Mouse (Mus musculus) E14TG2a.4 (cell line): ENCODE measurements around the gene Pcca.
A peak's percentile ranks its signal among the peaks of the same experiment; 100 is the strongest.

Experiments used
- H3K27me3 ChIP-seq: 2 replicates; pipeline ENCODE4 v1.6.1; 2014; ENCODE audit warnings: low read length, control low read depth; ENCODE audit not compliant: insufficient read depth
- H3K36me3 ChIP-seq: 2 replicates; pipeline ENCODE4 v1.6.1; 2014; ENCODE audit warnings: low read length, control low read depth; ENCODE audit not compliant: insufficient read depth
- H3K4me1 ChIP-seq: replicated peaks from 2 replicates; pipeline ENCODE4 v1.6.1; 2014; ENCODE audit warnings: low read depth, low read length, control low read depth
- H3K4me3 ChIP-seq: replicated peaks from 2 replicates; pipeline ENCODE4 v1.5.1; 2014; ENCODE audit warnings: mild to moderate bottlenecking, low read length
- H3K9me3 ChIP-seq: 2 replicates; pipeline ENCODE4 v1.6.1; 2014; ENCODE audit warnings: low read length, control low read depth
- CTCF ChIP-seq: conservative IDR thresholded peaks from 2 replicates; pipeline ENCODE4 v1.5.1; 2014; ENCODE audit warnings: low read length
- NANOG ChIP-seq: IDR thresholded peaks from 2 replicates; pipeline ENCODE4 v1.6.1; 2014; ENCODE audit warnings: borderline replicate concordance, low read length, mixed read lengths
- POU5F1 ChIP-seq: IDR thresholded peaks from 2 replicates; pipeline ENCODE4 v1.6.1; 2014; ENCODE audit warnings: low read length, borderline replicate concordance

Pcca gene

DNA sequence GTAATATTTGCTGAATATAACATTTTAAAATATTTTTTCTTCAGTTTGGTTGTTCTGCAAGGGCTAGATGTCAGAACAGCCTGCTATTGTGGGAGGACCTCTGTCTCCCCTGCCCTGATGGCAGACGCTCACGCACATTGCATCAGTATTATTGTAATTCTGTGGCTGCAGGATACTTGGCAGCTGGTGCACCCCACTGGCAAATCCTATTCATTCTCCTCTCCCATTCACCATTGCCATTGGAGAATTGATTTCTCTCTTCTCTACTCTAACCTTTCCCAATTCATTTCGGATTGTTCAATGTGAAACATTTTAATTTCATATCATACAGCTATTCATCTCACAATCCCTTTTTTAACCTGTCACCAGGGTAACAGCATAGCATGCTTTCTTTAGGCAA lies 186.9 kb downstream of the Pcca start:
- Histone ChIP-seq H3K4me3 (no peak overlapping the region), H3K9me3 (no peaks in the 10 kb centered on the region), H3K36me3 (no peaks in the 10 kb centered on the region), H3K27me3 (no peaks in the 10 kb centered on the region), H3K4me1 (no peaks in the 10 kb centered on the region)
- TF ChIP-seq POU5F1 (no peak), NANOG (no peak), CTCF (no peak)

- no peaks in the 10 kb centered on the region for H3K36me3 ChIP-seq
- no peak overlapping the region for H3K4me3 ChIP-seq
- H3K27me3 ChIP-seq, result no peaks in the 10 kb centered on the region
- no peaks in the 10 kb centered on the region for H3K4me1 ChIP-seq
- TF ChIP-seq CTCF (no peak), POU5F1 (no peak), NANOG (no peak)
- H3K9me3 ChIP-seq, result no peaks in the 10 kb centered on the region
These were observed 187.6 kb downstream of the Pcca start for GRCm38 (mm10) chr14:122721750-122722149.

- H3K27me3 ChIP-seq, result no peaks in the 10 kb centered on the region
- no peak overlapping the region for H3K4me3 ChIP-seq
- no peaks in the 10 kb centered on the region for H3K4me1 ChIP-seq
- H3K36me3 ChIP-seq, result no peaks in the 10 kb centered on the region
- TF ChIP-seq CTCF, result no peak
- TF ChIP-seq POU5F1, result no peak
- no peak for TF ChIP-seq NANOG
- no peaks in the 10 kb centered on the region for H3K9me3 ChIP-seq
These were observed 192.3 kb downstream of the Pcca start for GRCm38 (mm10) chr14:122726456-122726855.

DNA sequence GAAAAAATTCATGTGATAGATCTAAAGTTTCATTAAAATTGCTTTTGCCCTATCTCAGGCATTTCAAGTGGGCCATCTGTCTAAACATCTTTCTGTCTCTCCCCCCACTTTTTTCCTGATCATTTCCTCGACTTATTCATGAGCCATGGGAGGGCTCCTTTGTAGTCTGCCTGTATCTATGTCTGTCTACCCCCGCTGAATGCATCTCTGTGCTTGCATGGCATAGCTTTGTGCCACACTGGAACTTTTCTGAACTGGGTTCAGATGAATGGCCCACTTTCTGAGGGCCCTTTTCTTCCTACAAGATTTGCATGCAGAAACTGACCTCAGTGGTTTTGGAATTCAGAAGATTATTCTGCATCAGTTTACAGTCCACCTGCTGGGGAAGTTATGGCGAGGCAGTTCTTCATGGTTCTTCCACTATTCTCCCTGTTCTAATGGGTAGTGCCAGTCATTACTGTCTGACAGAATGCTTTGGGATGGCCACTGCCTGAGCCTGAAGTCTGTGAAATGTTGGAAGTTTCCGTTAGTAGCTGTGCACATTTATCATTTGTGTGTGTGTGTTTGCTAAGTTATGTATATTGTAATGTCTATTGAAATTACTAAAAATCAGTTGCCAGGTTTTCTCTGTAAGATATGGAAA lies 195.4 kb downstream of the Pcca start:
- Histone ChIP-seq H3K4me1 (no peaks in the 10 kb centered on the region), H3K4me3 (no peak overlapping the region), H3K9me3 (no peaks in the 10 kb centered on the region), H3K27me3 (no peaks in the 10 kb centered on the region), H3K36me3 (no peaks in the 10 kb centered on the region)
- no peak for TF ChIP-seq NANOG
- TF ChIP-seq CTCF, result no peak
- no peak for TF ChIP-seq POU5F1

GRCm38 (mm10) chr14:122730921-122731551 lies 196.9 kb downstream of the Pcca start:
- no peaks in the 10 kb centered on the region for H3K4me1 ChIP-seq
- H3K9me3 ChIP-seq, result no peaks in the 10 kb centered on the region
- TF ChIP-seq POU5F1 (no peak), NANOG (no peak), CTCF (no peak)
- H3K36me3 ChIP-seq, result no peaks in the 10 kb centered on the region
- no peak overlapping the region for H3K4me3 ChIP-seq
- no peaks in the 10 kb centered on the region for H3K27me3 ChIP-seq

DNA sequence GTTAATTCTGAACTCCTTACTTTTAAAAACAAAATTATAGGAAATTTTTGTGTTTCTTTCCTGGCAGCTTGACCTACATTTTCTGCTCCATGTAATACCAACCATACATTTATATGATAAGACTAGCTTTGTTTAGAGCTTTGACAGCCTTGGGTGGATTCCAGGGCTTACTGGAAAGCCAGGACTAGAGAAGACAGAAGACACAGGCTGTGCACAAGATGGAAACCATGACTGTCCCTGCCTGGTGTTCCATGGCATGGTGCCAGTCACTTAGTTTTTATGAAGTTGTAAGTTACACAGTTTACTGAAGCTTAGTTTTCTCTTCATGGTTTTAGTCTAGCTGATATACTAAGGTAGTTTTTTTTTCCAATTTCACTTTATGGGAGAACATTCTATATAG lies 202.7 kb downstream of the Pcca start:
- Histone ChIP-seq H3K4me3 (no peak overlapping the region), H3K4me1 (no peaks in the 10 kb centered on the region), H3K9me3 (no peaks in the 10 kb centered on the region), H3K36me3 (no peaks in the 10 kb centered on the region), H3K27me3 (no peaks in the 10 kb centered on the region)
- no peak for TF ChIP-seq NANOG
- no peak for TF ChIP-seq POU5F1
- no peak for TF ChIP-seq CTCF

GRCm38 (mm10) chr14:122747860-122748842 lies 214.0 kb downstream of the Pcca start:
- TF ChIP-seq NANOG (no peak), POU5F1 (no peak), CTCF (no peak)
- no peaks in the 10 kb centered on the region for H3K36me3 ChIP-seq
- no peaks in the 10 kb centered on the region for H3K9me3 ChIP-seq
- H3K27me3 ChIP-seq, result no peaks in the 10 kb centered on the region
- H3K4me1 ChIP-seq, result no peaks in the 10 kb centered on the region
- no peak overlapping the region for H3K4me3 ChIP-seq

DNA sequence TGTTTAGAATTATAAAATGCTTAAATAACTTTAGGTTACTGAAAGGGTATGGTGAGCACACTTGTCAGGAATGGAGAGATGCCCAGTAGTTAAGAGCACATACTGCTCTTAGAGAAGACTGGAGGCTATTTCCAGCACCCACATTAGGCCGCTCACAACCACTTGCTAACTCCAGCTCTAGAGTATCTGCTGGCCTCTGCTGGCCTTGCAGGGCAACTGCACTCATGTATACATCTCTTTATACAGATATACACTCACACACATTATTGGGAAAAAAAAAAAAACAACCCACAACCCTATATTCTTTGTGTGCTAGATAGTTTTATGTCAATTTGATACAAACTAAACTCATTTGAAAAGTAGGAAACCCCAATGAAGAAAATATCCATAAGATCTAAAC lies 217.4 kb downstream of the Pcca start:
- no peak overlapping the region for H3K4me3 ChIP-seq
- H3K36me3 ChIP-seq, result no peaks in the 10 kb centered on the region
- no peaks in the 10 kb centered on the region for H3K27me3 ChIP-seq
- no peaks in the 10 kb centered on the region for H3K9me3 ChIP-seq
- TF ChIP-seq CTCF (peak; percentile 64), POU5F1 (no peak)
- H3K4me1 ChIP-seq, result no peaks in the 10 kb centered on the region
